Mouse (Mus musculus): ENCODE results near the gene Aoc2.

DNA sequence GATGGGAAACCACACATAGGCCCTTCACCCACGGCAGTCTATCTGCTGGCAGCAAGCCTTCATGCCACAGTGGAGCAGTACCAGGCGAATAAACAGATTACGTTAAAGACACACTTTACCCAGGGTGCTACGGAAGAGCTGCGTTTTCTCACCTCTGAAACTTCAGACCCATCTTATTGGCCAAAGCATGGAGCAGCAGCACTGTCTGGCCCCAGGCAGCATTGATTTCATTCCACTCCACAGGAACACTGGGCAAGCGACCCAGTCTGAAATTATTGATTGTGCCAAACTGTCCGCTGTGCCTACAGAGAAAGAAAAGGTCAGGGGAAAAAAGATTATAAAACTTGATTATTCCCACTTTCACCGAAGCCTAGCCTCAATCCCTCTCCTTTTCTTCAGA is 33.6 kb upstream of the Aoc2 start:
- no peak for TF ChIP-seq POLR2A (IDR thresholded peaks at IDR 0.05; ENCODE audit: insufficient read depth, low read depth, low read length)
- TF ChIP-seq CTCF (IDR thresholded peaks at IDR 0.05; ENCODE audit: insufficient read depth, low read depth, low read length): no peak
